Mouse (Mus musculus): ENCODE results near the gene Plb1. TPM values are rescaled to one million over a fixed set of nuclear protein-coding genes. Genes with fewer than 3 reads are reported as not detected.
A peak's percentile ranks its signal among the peaks of the same experiment; 100 is the strongest.

Plb1 gene
- total RNA-seq, 2 experiments from 2014 or later: 0.91 to 1.8 TPM

DNA sequence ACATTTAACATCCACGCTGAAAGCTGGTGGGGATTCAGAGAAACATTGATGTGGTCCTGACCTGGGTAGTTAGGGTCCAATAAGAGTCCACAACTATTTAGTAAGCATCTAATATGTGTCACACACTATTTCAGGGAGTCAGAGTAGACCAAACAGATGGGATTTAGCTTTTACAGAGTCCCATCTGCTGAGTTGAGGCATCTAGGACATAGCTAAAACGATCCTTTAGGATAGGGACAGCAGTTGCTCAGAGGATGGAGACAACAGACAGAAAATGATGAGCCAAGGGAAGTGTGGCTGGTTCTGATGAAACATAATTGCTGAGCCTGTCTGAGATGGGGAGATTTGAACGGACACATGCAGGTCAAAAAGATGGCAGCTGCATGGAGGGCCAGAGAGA is 106.3 kb downstream of the Plb1 start:
- Histone ChIP-seq H3K4me3 (no peak overlapping the region), H3K27ac (peak overlapping the region; percentile 48)
- intact Hi-C loops (cut with DNase I): no loop called here
- no peak for DNase-seq (ENCODE audit: extremely low spot score in 1 of 2, low spot score in 2 of 2)
- TF ChIP-seq CTCF (IDR thresholded peaks at IDR 0.05): no peak

DNA sequence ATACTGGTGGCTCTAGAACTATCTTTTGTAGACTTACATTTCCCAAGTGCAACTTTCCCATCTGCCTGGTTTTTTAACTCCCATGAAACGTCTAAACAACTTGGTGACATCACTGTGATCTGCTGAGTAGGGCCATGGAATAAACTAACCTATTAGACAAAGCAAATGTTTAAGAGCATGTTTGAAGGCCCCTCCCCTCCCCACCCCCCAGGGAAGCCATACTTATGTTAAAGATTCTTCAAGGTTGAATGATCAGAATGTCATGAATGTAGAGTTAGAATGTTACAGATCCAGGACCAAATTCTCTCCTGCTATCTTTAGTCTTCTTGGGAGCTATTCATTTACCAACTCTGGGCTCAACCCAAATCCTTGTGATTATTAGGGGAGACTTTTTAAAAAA is 107.7 kb downstream of the Plb1 start:
- no peak for DNase-seq (ENCODE audit: extremely low spot score in 1 of 2, low spot score in 2 of 2)
- no peak overlapping the region for H3K27ac ChIP-seq
- intact Hi-C loops (cut with DNase I): no loop called here

DNA sequence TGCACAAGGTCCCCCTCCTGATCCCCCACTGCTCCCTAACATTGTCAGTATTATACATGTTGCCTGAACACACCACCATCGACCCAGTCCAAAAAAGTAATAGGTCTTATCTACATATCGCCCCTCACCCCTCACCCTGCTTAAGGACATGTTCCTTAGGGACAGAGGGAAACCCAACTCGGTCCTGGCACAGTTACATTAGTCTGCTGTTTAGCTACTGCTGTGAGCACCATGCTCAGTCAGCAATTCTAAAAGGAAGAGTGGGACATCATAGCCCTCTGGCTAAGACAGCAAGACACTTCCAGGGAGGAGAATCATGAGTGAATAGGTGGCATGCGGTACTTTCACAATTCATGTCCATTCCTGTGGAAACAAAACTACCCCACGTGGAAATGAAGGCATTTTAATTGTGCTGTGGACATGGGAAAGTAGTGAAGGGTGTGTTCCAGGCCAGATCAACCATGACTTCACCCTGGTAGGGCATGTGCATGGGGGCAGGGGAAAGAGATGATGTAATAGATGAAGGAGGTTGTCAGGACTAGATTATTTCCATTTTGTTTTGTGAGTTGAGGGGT is 110.3 kb downstream of the Plb1 start:
- intact Hi-C loops (cut with DNase I): no loop called here
- DNase-seq (ENCODE audit: extremely low spot score in 1 of 2, low spot score in 2 of 2): no peak

More for the DNA sequence above, 107.7 kb downstream of the Plb1 start:
- H3K4me3 ChIP-seq: no peak overlapping the region
- TF ChIP-seq CTCF (IDR thresholded peaks at IDR 0.05): no peak

DNA sequence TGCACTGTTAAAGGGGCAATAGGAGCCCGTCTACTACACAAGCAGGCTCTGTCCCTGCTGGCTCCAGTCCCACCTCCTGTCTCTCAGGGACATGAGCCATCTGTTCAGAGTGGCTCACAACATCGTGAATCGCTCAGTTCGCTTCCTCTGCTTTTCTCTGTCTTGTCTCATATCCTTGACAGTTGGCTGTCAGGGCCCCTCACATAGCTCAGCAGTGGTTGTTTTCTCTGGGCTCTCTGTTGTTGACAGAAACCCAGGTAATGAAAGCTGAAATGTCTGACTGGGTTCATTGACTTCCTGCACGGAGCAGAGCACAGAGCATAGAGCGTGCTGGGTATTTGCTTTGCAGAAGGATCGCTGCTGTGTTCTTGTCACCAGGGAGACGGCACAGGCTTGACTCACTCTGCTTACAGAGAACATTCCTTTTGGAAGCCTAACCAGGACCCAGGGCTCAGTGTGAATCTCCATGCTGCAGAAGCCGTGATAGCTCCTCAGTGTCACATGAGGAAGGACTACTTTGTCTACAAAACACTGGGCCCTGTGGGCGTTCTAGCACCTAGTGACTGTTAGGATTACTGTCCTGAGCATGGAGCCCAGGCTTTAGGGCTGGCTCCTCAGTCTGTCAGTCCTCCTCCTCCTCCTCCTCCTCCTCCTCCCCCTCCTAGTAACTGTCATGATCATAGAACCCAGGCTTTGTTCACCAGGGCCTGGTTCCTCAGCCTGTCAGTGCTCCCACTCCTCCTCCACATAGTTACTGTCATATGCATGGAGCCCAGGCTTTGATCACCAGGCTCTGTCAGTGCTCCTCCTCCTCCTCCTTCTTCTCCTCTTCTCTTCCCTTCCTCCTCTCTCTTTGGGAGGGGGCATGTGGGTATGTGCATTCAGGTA is 113.8 kb downstream of the Plb1 start:
- intact Hi-C loops (cut with DNase I): loop anchor here (1.0 kb wide), 1 partner anchor 113 kb away; no protein-coding TSS in a partner anchor
- DNase-seq (ENCODE audit: extremely low spot score in 1 of 2, low spot score in 2 of 2): peak; percentile 54 to 60
- TF ChIP-seq CTCF (IDR thresholded peaks at IDR 0.05): no peak
- Histone ChIP-seq H3K27ac (peak overlapping the region; percentile 89), H3K4me3 (no peak overlapping the region)

More for the DNA sequence above, 110.3 kb downstream of the Plb1 start:
- no peak for TF ChIP-seq CTCF (IDR thresholded peaks at IDR 0.05)
- Histone ChIP-seq H3K27ac (no peak overlapping the region), H3K4me3 (no peak overlapping the region)

DNA sequence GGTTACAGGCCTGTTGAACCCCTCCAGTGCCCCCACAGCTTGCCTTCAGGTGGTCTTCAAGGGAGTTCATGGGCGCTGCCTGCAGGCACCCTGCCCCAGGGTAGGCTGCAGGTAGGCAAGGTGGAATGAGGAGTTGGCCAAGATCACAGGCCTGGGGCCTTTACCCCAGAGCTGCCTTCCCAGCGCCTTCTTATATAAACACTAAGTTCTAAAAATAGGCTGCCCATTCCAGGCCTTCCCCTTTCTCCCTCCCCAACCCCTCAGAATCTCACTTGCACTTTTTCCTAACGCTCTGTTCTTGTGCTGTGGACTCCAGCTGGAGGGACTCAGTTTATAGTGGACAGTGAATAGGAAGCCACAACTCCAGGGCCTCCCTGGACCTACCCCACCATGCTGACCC is 117.2 kb downstream of the Plb1 start:
- DNase-seq (ENCODE audit: extremely low spot score in 1 of 2, low spot score in 2 of 2): no peak
- no peak overlapping the region for H3K27ac ChIP-seq
- TF ChIP-seq CTCF (IDR thresholded peaks at IDR 0.05): no peak
- intact Hi-C loops (cut with DNase I): no loop called here
- no peak overlapping the region for H3K4me3 ChIP-seq

DNA sequence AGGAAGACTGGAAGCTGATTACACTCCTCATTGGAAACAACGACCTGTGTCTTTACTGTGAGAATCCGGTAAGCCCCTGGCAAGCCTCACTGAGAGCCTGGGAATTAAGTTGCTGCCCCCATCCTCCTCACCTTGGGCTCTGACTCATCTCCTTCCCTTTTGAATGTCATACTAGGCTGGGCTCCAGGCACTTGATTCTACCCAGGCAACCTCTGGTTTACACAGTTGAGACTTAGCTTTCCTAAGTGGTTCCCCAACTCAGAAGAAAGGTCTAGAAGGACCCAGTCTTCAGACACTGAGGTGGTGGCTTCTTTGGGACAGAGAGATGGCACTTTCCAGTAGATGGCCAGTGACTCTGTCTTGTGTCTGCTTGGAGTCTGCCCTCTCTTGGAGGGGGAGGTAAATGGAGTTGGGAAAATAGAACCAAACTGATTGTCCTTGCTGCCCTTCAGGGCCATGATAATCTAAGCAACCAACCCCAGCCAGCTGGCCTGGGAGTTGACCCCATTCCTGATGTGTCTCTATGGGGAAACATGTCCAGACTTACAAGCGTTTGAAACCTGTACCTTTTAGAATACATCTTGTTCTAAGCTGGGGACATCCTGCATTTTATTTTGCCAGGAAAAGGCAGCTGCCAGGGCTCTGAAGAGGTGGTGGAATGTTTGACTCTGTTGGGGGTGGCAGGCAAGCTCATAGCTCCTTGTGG is 118.2 kb downstream of the Plb1 start:
- no peak for TF ChIP-seq CTCF (IDR thresholded peaks at IDR 0.05)
- intact Hi-C loops (cut with DNase I): no loop called here
- H3K4me3 ChIP-seq: no peak overlapping the region
- no peak overlapping the region for H3K27ac ChIP-seq
- no peak for DNase-seq (ENCODE audit: extremely low spot score in 1 of 2, low spot score in 2 of 2)

DNA sequence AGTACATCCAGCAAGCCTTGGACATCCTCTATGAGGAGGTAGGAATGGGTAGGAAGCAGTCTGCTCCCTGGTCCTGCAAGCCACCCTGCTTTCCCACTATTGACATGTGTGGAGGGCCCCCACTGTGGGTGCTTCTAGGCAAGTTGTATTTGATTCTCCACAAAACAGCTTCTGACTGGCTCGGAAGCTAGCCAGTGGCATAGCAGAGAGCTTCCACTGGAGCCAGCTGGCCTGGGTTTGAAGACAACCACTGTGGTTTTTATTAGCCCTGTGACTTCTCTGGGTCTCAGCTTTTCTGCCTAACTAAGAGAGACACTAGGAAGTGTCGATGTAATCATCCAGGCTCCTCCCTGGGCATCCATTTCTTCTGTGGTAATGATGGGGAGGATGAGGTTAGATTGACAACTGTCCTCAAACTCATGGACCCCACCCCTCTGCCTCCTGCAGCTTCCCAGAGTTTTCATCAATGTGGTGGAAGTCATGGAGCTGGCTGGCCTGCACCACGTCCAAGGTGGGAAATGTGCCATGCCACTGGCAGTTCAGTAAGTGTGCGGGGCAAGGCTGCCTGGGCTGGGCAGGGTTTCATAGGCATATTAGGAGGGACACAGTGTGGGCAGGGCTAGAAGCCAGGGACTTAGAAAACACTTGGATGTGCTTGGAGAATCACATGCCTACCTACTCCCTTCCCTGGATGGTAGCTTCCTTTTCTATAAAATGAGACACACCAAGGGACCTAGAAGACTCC is 119.4 kb downstream of the Plb1 start:
- no peak for TF ChIP-seq CTCF (IDR thresholded peaks at IDR 0.05)

DNA sequence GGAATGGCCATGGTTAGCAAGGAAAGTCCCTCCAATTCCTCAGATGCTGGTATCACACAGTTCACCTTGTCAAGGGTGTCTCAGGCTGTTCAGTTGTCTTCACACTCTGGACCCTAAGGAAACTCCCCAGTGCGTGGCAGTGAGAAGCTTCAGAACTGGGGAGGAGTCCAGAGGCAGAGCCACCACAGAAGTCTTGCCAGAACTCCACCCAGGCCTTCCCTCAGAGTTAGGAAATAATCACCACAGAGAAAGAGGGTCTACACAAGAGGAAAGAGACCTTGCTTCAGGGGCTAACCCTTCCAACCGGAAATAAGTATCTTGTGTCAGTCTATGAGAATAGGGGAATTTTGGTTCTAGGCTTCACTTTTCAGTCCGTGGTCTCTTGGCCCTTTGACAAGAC is 120.3 kb downstream of the Plb1 start:
- DNase-seq (ENCODE audit: extremely low spot score in 1 of 2, low spot score in 2 of 2): no peak
- intact Hi-C loops (cut with DNase I): no loop called here
- Histone ChIP-seq H3K4me3 (no peak overlapping the region), H3K27ac (no peak overlapping the region)
- TF ChIP-seq CTCF (IDR thresholded peaks at IDR 0.05): no peak

More for the DNA sequence above, 119.4 kb downstream of the Plb1 start:
- Histone ChIP-seq H3K27ac (no peak overlapping the region), H3K4me3 (no peak overlapping the region)
- DNase-seq (ENCODE audit: extremely low spot score in 1 of 2, low spot score in 2 of 2): no peak
- intact Hi-C loops (cut with DNase I): no loop called here

DNA sequence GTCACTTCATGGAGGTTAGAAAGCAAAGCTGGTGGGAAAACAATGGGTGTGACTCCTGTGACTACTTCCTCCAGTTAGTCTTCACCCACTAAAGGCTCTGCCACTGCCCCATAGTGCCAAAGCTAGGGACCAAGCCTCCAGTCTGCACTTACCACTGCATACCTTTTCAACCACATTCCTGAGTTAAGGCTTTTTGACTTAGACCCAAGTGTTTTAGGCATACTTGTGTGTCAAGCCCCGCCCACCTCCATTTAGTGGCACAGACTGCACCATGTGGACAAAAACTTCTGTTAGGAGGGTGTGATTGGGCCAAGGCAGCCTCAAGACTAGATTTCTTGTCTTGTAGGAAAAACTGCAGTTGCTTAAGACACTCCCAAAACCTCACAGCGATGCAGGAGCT is 120.8 kb downstream of the Plb1 start:
- DNase-seq (ENCODE audit: extremely low spot score in 1 of 2, low spot score in 2 of 2): no peak
- no peak for TF ChIP-seq CTCF (IDR thresholded peaks at IDR 0.05)
- Histone ChIP-seq H3K4me3 (no peak overlapping the region), H3K27ac (no peak overlapping the region)
- intact Hi-C loops (cut with DNase I): no loop called here

DNA sequence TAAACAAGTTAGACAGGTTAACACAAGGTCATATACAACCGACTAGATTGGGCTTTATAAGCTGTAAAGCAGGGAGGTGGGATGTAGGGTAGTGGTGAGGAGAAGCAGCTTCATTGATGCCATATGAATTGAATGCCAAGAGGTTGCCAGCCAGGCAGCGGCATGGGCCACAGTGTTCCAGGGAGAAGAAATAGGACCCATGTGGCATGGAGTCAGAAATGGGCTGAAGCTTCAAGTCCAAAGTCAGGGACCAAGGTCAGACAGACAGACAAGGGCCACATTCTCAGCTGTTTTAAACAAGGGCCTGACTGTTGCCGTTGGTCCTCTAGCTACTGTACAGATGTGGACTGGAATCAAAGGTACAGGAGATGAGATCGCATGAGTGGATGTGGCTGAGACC is 128.0 kb downstream of the Plb1 start:
- Histone ChIP-seq H3K27ac (no peak overlapping the region), H3K4me3 (no peak overlapping the region)
- TF ChIP-seq CTCF (IDR thresholded peaks at IDR 0.05): no peak
- no peak for DNase-seq (ENCODE audit: extremely low spot score in 1 of 2, low spot score in 2 of 2)
- intact Hi-C loops (cut with DNase I): no loop called here

DNA sequence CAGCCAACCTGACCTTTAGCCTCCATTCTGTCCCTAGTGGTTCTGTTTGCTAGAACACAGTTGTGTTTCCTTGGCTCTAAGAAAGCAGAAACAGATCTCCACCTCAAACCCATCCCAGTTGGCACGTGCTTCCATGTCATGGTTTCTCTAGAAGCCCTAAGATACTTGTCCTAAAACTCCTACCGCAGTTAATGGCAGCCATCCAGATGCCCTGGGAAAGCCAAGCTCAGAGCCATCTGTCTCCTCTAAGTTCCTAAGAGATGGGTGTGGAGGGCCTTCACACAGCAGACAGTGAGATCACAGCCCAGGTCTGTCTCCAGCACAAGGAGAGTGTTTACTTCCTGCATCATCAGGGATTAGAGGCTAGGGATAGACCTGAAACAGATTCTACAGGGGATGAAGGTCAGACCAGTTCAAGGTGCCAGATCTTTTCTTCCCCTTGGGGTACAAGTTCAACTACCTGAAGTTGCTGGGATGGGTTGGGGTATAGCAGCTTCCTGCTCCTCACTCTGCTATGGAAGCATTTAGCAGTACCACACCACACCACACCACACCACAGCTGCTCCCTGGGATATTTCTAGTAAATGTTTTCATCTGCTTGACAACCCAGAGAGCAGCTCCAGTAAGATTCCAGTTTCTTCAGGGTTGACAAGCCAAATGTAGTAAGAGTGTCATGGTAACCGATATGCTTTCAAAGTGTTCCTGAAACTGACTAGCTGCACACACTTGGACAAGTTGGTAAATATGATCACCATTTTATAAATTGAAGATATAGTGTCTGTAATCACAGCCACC is 129.1 kb downstream of the Plb1 start:
- no peak for TF ChIP-seq CTCF (IDR thresholded peaks at IDR 0.05)
- H3K4me3 ChIP-seq: no peak overlapping the region
- no peak overlapping the region for H3K27ac ChIP-seq
- intact Hi-C loops (cut with DNase I): no loop called here
- DNase-seq (ENCODE audit: extremely low spot score in 1 of 2, low spot score in 2 of 2): no peak

Measured in left cerebral cortex, adult 2 months (tissue).